ENCODE assay signal across 16 mouse cellular contexts in the genomic region with DNA sequence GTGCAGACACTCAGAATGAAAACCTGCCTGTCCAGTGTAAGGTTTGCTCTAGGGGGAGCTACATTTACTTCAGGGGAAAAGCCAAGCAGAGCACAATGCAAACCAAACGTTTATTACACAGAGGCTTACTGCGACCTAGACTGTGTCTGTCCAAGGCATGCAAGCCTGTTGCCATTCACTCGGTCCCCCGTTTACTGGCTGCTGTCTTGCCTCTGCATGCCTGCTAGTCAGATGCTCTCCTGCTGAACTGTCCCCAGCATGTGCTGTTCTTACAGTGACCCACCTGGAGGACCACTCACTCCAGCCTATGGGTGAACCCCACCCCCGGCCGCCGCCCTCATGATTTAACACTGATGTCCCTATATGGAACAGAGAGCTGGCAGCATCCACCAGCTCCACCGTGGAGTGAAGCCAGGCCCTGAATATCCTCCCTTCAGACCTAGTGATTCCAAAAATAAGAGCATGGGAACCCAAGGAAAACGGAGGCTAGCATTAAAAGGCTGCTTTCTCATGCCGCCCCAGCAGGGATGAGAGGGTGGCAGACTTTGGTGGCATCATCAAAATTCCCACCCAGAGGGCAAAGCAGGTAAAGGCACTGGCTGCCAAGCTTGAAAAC. TPM values are rescaled to one million over a fixed set of nuclear protein-coding genes. Genes with fewer than 3 reads are reported as not detected.
DNase-seq lines count a peak whose midpoint lies in the region; ATAC-seq and TF ChIP-seq lines count a peak whose summit lies in the region.
"Had no signal": no experiment of that assay in that cellular context is flagged by ENCODE, and none has a peak within 500 bp of the region (broad histone marks: within the 10 kb centered on the region; RNA-seq: fewer than 3 reads in every experiment).

No protein-coding gene starts in this region.

- H3K4me2 ChIP-seq in heart, embryonic 16.5 days (ENCODE audit: low read depth, low read length), result no peak overlapping the region
- no peak overlapping the region for H3K4me2 ChIP-seq in liver, postnatal 0 days (ENCODE audit: low read depth, low read length)
- H3K4me2 ChIP-seq: embryonic facial prominence, embryonic 15.5 days; heart, embryonic 13.5 days; liver, embryonic 15.5 days; neural tube, embryonic 15.5 days had no signal

- no peak overlapping the region for H3K9ac ChIP-seq in heart, embryonic 16.5 days (ENCODE audit: low read length)
- H3K9ac ChIP-seq in liver, postnatal 0 days (replicated peaks), result no peak overlapping the region
- H3K9ac ChIP-seq: embryonic facial prominence, embryonic 15.5 days; heart, embryonic 13.5 days; liver, embryonic 15.5 days; neural tube, embryonic 15.5 days had no signal

- 66% methylated on average over 10 of the region's 10 CpGs for WGBS in heart, embryonic 16.5 days
- 87% methylated on average over 10 of the region's 10 CpGs for WGBS in liver, postnatal 0 days (ENCODE audit: insufficient replicate concordance)

- peaks cover 11% of the 10 kb centered on the region for H3K4me1 ChIP-seq in heart, embryonic 16.5 days (ENCODE audit: control insufficient read depth, insufficient read depth, low read length)
- no peaks in the 10 kb centered on the region for H3K4me1 ChIP-seq in liver, postnatal 0 days (ENCODE audit: insufficient read depth)
- H3K4me1 ChIP-seq: embryonic facial prominence, embryonic 15.5 days; liver, embryonic 15.5 days; neural tube, embryonic 15.5 days had no signal

- no peaks in the 10 kb centered on the region for H3K27me3 ChIP-seq in heart, embryonic 16.5 days (ENCODE audit: control insufficient read depth, insufficient read depth, low read length)
- H3K27me3 ChIP-seq in liver, postnatal 0 days (ENCODE audit: insufficient read depth, low read length), result no peaks in the 10 kb centered on the region
- H3K27me3 ChIP-seq: embryonic facial prominence, embryonic 15.5 days; heart, embryonic 13.5 days; liver, embryonic 15.5 days; neural tube, embryonic 15.5 days had no signal

- intact Hi-C loops in heart, postnatal 25 days (cut with DNase I), result no loop called here

- H3K36me3 ChIP-seq in heart, embryonic 16.5 days (ENCODE audit: control insufficient read depth, insufficient read depth), result peaks cover 29% of the 10 kb centered on the region
- peaks cover 65% of the 10 kb centered on the region for H3K36me3 ChIP-seq in liver, postnatal 0 days (replicated peaks; ENCODE audit: insufficient read depth, low read length)

- TF ChIP-seq CTCF in liver, postnatal 0 days (IDR thresholded peaks at IDR 0.05; ENCODE audit: low read depth), result no peak

- H3K9me3 ChIP-seq in heart, embryonic 16.5 days (replicated peaks; ENCODE audit: control insufficient read depth, low read length), result no peaks in the 10 kb centered on the region
- no peaks in the 10 kb centered on the region for H3K9me3 ChIP-seq in liver, postnatal 0 days (ENCODE audit: low read length)
- H3K9me3 ChIP-seq: embryonic facial prominence, embryonic 15.5 days; heart, embryonic 13.5 days; liver, embryonic 15.5 days; neural tube, embryonic 15.5 days had no signal

- DNase-seq in heart, adult 11 months, result peak; percentile 90
- no peak for DNase-seq in heart, postnatal 25 days (ENCODE audit: low spot score)
- DNase-seq in brain, adult 2 months (ENCODE audit: low read depth, low spot score), result peak; percentile 76
- peak; percentile 64 to 71 for DNase-seq in right cerebral cortex, postnatal 10 days (ENCODE audit: low spot score in 2 of 2)
- no peak for DNase-seq in liver, postnatal 0 days
- DNase-seq: adrenal gland, postnatal 25 days; cerebellum, adult 11-12 months; kidney, postnatal 25 days had no signal

- peak; percentile 37; the same call in 1 of the 2 replicates for ATAC-seq in heart, embryonic 16.5 days (replicated peaks; ENCODE audit: extremely low read depth, insufficient read depth, low FRiP score)
- no peak for ATAC-seq in erythroblast, adult 5-6 weeks (replicated peaks; ENCODE audit: low FRiP score, poor library complexity, severe bottlenecking)
- no peak for ATAC-seq in liver, postnatal 0 days
- ATAC-seq in CD4-positive, CD25-positive, alpha-beta regulatory T cell, adult 4 months, result no peak
- ATAC-seq: forebrain, embryonic 14.5 days had no signal

- H3K27ac ChIP-seq in heart, embryonic 16.5 days (ENCODE audit: low read length), result no peak overlapping the region
- H3K27ac ChIP-seq in liver, postnatal 0 days (ENCODE audit: low read depth), result no peak overlapping the region
- H3K27ac ChIP-seq: embryonic facial prominence, embryonic 15.5 days; heart, embryonic 13.5 days; liver, embryonic 15.5 days; neural tube, embryonic 15.5 days had no signal

- H3K4me3 ChIP-seq in heart, embryonic 16.5 days (ENCODE audit: low read length), result no peak overlapping the region
- no peak overlapping the region for H3K4me3 ChIP-seq in liver, postnatal 0 days (ENCODE audit: low read depth, low read length)
- H3K4me3 ChIP-seq: embryonic facial prominence, embryonic 15.5 days; heart, embryonic 13.5 days; liver, embryonic 15.5 days; neural tube, embryonic 15.5 days had no signal

- no peak for TF ChIP-seq EP300 in liver, postnatal 0 days (IDR thresholded peaks at IDR 0.05; ENCODE audit: low read depth)

RNA-seq across cellular contexts. Expression of a gene that starts 14.9 kb away (rescaled TPM):
- 10 to 100 TPM; 12.6 to 15.7 TPM for total RNA-seq in heart, postnatal 25 days (2021)
- 42.2 and 46.5 TPM in 2 replicates for polyA plus RNA-seq in heart, embryonic 16.5 days (2015; fragmentation: Nextera tagmentation; extraction: Ambion mirVana)
- 11.1 and 15.9 TPM in 2 replicates for total RNA-seq in erythroblast, adult 5-6 weeks (2015; ENCODE audit: low replicate concordance)
- total RNA-seq in erythroblast, adult 5-6 weeks (2017; ENCODE audit: low replicate concordance), result 5.4 and 7.3 TPM in 2 replicates
- 64.7 and 65.3 TPM in 2 replicates for polyA plus RNA-seq in liver, postnatal 0 days (2015; fragmentation: Nextera tagmentation; extraction: Ambion mirVana)
- polyA plus RNA-seq in CD4-positive, CD25-positive, alpha-beta regulatory T cell, adult 4 months (2017; shearing (Covaris generic)), result 10 to 100 TPM; 45.9 to 50.2 TPM

RNA-seq across cellular contexts. Expression of a gene that starts 42.4 kb away (rescaled TPM):
- 10 to 100 TPM; 48.9 to 58.5 TPM for total RNA-seq in heart, postnatal 25 days (2021)
- 25.8 and 31.0 TPM in 2 replicates for polyA plus RNA-seq in heart, embryonic 16.5 days (2015; fragmentation: Nextera tagmentation; extraction: Ambion mirVana)
- 9.4 and 15.2 TPM in 2 replicates for total RNA-seq in erythroblast, adult 5-6 weeks (2015; ENCODE audit: low replicate concordance)
- 14.1 and 22.7 TPM in 2 replicates for total RNA-seq in erythroblast, adult 5-6 weeks (2017; ENCODE audit: low replicate concordance)
- 8.1 and 9.9 TPM in 2 replicates for polyA plus RNA-seq in liver, postnatal 0 days (2015; fragmentation: Nextera tagmentation; extraction: Ambion mirVana)
- 10 to 100 TPM; 49.8 to 50.7 TPM for polyA plus RNA-seq in CD4-positive, CD25-positive, alpha-beta regulatory T cell, adult 4 months (2017; shearing (Covaris generic))

RNA-seq across cellular contexts. Expression of a gene that starts 45.0 kb away (rescaled TPM):
- total RNA-seq in heart, postnatal 25 days (2021), result 10 to 100 TPM; 40.9 to 49.7 TPM
- polyA plus RNA-seq in heart, embryonic 16.5 days (2015; fragmentation: Nextera tagmentation; extraction: Ambion mirVana), result 38.7 and 38.8 TPM in 2 replicates
- 11.7 and 14.0 TPM in 2 replicates for total RNA-seq in erythroblast, adult 5-6 weeks (2015; ENCODE audit: low replicate concordance)
- total RNA-seq in erythroblast, adult 5-6 weeks (2017; ENCODE audit: low replicate concordance), result 6.8 and 12.7 TPM in 2 replicates
- 18.9 and 19.5 TPM in 2 replicates for polyA plus RNA-seq in liver, postnatal 0 days (2015; fragmentation: Nextera tagmentation; extraction: Ambion mirVana)
- 10 to 100 TPM; 68.6 to 70.5 TPM for polyA plus RNA-seq in CD4-positive, CD25-positive, alpha-beta regulatory T cell, adult 4 months (2017; shearing (Covaris generic))

RNA-seq across cellular contexts. Expression of a gene that starts 45.9 kb away (rescaled TPM):
- total RNA-seq in heart, postnatal 25 days (2021), result 10 to 100 TPM; 33.8 to 34.5 TPM
- polyA plus RNA-seq in heart, embryonic 16.5 days (2015; fragmentation: Nextera tagmentation; extraction: Ambion mirVana), result 70.9 and 77.0 TPM in 2 replicates
- total RNA-seq in erythroblast, adult 5-6 weeks (2015; ENCODE audit: low replicate concordance), result 43.8 and 52.7 TPM in 2 replicates
- 11.8 and 19.7 TPM in 2 replicates for total RNA-seq in erythroblast, adult 5-6 weeks (2017; ENCODE audit: low replicate concordance)
- 30.3 and 33.1 TPM in 2 replicates for polyA plus RNA-seq in liver, postnatal 0 days (2015; fragmentation: Nextera tagmentation; extraction: Ambion mirVana)
- polyA plus RNA-seq in CD4-positive, CD25-positive, alpha-beta regulatory T cell, adult 4 months (2017; shearing (Covaris generic)), result 100 to 1,000 TPM; 139 to 163 TPM

Comparison
In these comparisons a context has a peak if more than half of its experiments do, and no peak if none do; other contexts are left out.
1. DNase-seq: peak in heart, adult 11 months (single experiment), brain, adult 2 months (single experiment) and right cerebral cortex, postnatal 10 days (2 of 2); none in heart, postnatal 25 days (single experiment) and liver, postnatal 0 days (single experiment).